Mouse (Mus musculus) liver, postnatal 0 days (tissue): ENCODE data around the gene Fyb.

ENCODE experiments used
- CTCF ChIP-seq: sonication (generic); IDR thresholded peaks from 2 replicates; pipeline ENCODE4 v1.5.1; 2016; ENCODE audit warnings: antibody characterized with exemption, low read depth
- EP300 ChIP-seq: IDR thresholded peaks from 2 replicates; pipeline ENCODE4 v1.6.1; 2016; ENCODE audit warnings: antibody characterized with exemption, low read depth, mild to moderate bottlenecking

DNA sequence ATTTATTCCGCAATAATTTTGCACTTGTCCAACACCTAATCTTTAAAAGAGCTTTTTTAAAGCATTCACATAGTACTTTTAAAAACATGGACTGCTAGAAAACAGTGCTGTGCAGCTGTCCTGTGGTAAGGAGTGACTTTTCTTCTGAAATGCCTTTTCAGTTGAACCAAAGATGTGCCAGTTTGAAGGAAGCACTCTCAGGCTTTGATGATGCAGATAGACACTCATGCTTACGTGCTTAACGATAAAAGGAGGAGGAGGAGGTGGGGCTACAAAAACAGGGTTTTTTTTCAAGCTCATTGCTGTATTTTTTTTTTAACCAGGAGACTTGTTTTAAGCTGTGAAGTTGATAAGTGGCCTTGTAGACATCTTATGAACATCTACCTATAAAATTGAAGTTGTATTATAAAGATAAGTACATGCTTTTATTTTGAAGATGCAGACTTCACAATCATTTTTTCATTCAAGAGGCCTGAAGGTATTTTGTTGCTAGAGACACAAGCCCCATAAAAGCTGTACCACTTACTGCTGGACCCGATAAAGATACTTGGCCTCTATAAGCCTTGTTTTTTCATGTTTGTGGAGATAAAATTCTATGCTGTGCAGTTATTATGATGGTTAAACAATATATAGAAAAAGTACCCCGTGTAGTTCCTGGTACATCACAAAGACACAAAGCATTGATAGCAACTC lies 70.1 kb downstream of the Fyb start:
- TF ChIP-seq EP300 (no peak), CTCF (no peak)
